Mouse (Mus musculus) hindbrain, embryonic 14.5 days (tissue): Measurements from ENCODE around the gene Hic2. TPM values are rescaled to one million over a fixed set of nuclear protein-coding genes. Genes with fewer than 3 reads are reported as not detected.

Experiments used
- ATAC-seq: fragments of 200-750 bp; cut with Nextera tagmentation; 2 replicates; pipeline ENCODE4 v1.8.0; 2017; ENCODE audit warnings: moderate number of reproducible peaks, mild to moderate bottlenecking, moderate TSS enrichment, moderate library complexity; ENCODE audit not compliant: low FRiP score
- DNase-seq: peaks from one replicate; pipeline ENCODE4 v3.0.0-alpha.2; 2015; ENCODE audit warnings: low spot score
- H3K27ac ChIP-seq: fragments of 300-500 bp; sonication (generic); 2 replicates; pipeline ENCODE4 v1.5.1; 2014; ENCODE audit warnings: mild to moderate bottlenecking, moderate library complexity
- H3K27me3 ChIP-seq: fragments of 300-500 bp; sonication (generic); 2 replicates; pipeline ENCODE4 v1.6.1; 2014; ENCODE audit warnings: mild to moderate bottlenecking, low read length, mixed read lengths; ENCODE audit not compliant: control insufficient read depth, insufficient read depth
- H3K36me3 ChIP-seq: fragments of 300-500 bp; sonication (generic); replicated peaks from 2 replicates; pipeline ENCODE4 v1.6.1; 2014; ENCODE audit not compliant: control insufficient read depth, insufficient read depth
- H3K4me1 ChIP-seq: fragments of 300-500 bp; sonication (generic); replicated peaks from 2 replicates; pipeline ENCODE4 v1.6.1; 2014; ENCODE audit warnings: antibody characterized with exemption, low read length, mixed read lengths; ENCODE audit not compliant: control insufficient read depth, insufficient read depth
- H3K4me2 ChIP-seq: fragments of 300-500 bp; sonication (generic); replicated peaks from 2 replicates; pipeline ENCODE4 v1.6.1; 2014; ENCODE audit warnings: mild to moderate bottlenecking, moderate library complexity
- H3K4me3 ChIP-seq: fragments of 300-500 bp; sonication (generic); replicated peaks from 2 replicates; pipeline ENCODE4 v1.5.1; 2014; ENCODE audit warnings: mild to moderate bottlenecking, low read length
- H3K9ac ChIP-seq: fragments of 300-500 bp; sonication (generic); 2 replicates; pipeline ENCODE4 v1.6.1; 2014
- H3K9me3 ChIP-seq: fragments of 300-500 bp; sonication (generic); 2 replicates; pipeline ENCODE4 v1.6.1; 2016; ENCODE audit warnings: low read length; ENCODE audit not compliant: control insufficient read depth
- WGBS: fragments of 180-500 bp; shearing (Covaris S2); extraction: QIAGEN DNeasy Blood & Tissue Kit; methylation state at CpG from one replicate; pipeline ENCODE4 v1.1.7; 2014; 5-methylcytosine and 5-hydroxymethylcytosine counted together
- polyA plus RNA-seq: library from polyadenylated mRNA; unstranded; fragments of >200 nt; fragmentation: Nextera tagmentation; extraction: Ambion mirVana; gene quantifications from 2 replicates; pipeline ENCODE4 v1.2.1, GENCODE M21; 2014

The Hic2 gene
- polyA plus RNA-seq = 5.1 and 5.5 TPM in 2 replicates

GRCm38 (mm10) chr16:17232794-17233701 lies at the start of gene Hic2:
Gene Hic2 (plus strand): TSS chr16:17233572.
- peak within 1 kb of the TSS; percentile 95 for H3K9ac ChIP-seq
- no peaks in the 10 kb centered on the region for H3K36me3 ChIP-seq
- peak within 1 kb of the TSS; percentile 90 for H3K4me2 ChIP-seq
- no peaks in the 10 kb centered on the region for H3K9me3 ChIP-seq
- WGBS = 1% methylated on average over 58 of the region's 59 CpGs
- peak within 1 kb of the TSS; percentile 95 for H3K27ac ChIP-seq
- ATAC-seq (peak; percentile 94), DNase-seq (peak; percentile 92)
- peaks cover 22% of the 10 kb centered on the region for H3K4me1 ChIP-seq
- H3K4me3 ChIP-seq = peak within 1 kb of the TSS; percentile 89
- no peaks in the 10 kb centered on the region for H3K27me3 ChIP-seq

GRCm38 (mm10) chr16:17185475-17185874 lies 47.9 kb upstream of the Hic2 start:
- H3K9ac ChIP-seq = no peak overlapping the region
- H3K27me3 ChIP-seq = no peaks in the 10 kb centered on the region
- H3K9me3 ChIP-seq = no peaks in the 10 kb centered on the region
- H3K27ac ChIP-seq = no peak overlapping the region
- H3K4me3 ChIP-seq = no peak overlapping the region
- H3K4me2 ChIP-seq = no peak overlapping the region
- ATAC-seq = no peak
- no peaks in the 10 kb centered on the region for H3K4me1 ChIP-seq
- DNase-seq = no peak
- H3K36me3 ChIP-seq = peaks cover 15% of the 10 kb centered on the region; the same call in 1 of the 2 replicates

DNA sequence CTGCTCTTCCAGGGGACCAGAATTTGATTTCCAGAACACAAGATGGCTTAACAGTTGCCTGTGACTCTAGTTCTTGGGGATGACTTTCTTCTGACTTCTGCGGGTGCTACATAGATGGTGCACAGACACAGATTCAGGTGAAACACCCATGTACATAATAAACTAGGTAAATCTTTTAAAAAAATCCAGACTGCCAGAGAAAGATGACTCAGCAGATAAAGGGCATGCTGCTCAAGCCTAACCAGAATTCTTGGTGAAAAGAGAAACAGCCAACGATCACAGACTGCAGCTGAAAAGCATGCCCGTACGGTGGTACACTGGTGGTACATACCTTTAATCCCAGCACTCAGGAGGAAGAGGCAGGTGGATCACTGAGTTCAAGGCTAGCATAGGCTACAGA lies 39.5 kb upstream of the Hic2 start:
- H3K4me2 ChIP-seq = no peak overlapping the region
- no peaks in the 10 kb centered on the region for H3K36me3 ChIP-seq
- H3K27ac ChIP-seq = no peak overlapping the region
- no peak overlapping the region for H3K9ac ChIP-seq
- no peak overlapping the region for H3K4me3 ChIP-seq
- H3K4me1 ChIP-seq = no peaks in the 10 kb centered on the region
- no peak for ATAC-seq
- H3K9me3 ChIP-seq = no peaks in the 10 kb centered on the region
- DNase-seq = no peak
- 93% methylated on average over 4 of the region's 4 CpGs for WGBS
- no peaks in the 10 kb centered on the region for H3K27me3 ChIP-seq

DNA sequence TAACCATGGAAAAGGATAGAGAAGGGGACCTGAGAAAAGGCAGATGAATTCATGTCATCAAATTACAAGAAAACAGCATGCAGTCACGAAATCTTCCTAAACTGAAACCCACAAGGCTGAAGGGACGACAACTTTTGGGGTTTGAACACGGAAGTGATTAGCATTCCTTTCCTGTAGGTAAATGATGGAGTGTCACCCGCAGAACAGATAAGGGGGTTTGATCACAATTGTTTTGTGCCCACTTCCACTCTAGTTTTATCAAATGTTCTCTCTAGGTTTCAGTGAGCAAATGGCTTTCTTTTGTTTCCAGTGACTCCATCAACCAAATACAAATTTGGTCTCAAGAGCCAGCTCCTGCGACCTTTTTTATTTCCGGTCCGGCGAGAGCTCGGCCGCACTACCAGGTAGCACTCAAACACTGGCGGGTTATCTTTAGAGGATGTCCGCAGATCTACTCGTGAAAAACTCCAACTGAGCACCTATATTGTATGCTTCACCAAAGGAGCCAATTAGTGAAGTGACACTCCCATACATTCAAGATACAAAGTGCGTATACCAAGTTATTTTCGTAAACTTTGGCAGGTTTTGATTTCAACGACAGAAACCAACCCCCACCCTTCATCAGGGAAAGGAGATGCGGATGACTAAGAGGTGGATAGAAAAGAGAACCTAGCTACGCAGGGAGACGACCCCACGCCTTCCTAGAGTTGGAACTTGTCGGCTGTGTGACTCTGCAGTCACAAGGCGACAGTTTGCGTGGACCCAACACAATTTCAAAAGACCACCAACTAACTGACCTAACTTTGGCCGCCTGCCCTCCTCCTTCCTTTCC lies 33.0 kb upstream of the Hic2 start:
- peak overlapping the region; percentile 73; the same call in 1 of the 2 replicates for H3K27ac ChIP-seq
- H3K4me1 ChIP-seq = peaks cover 14% of the 10 kb centered on the region
- no peaks in the 10 kb centered on the region for H3K27me3 ChIP-seq
- peak overlapping the region; percentile 89 for H3K4me2 ChIP-seq
- H3K9me3 ChIP-seq = no peaks in the 10 kb centered on the region
- peak; percentile 16; the same call in 1 of the 2 replicates for ATAC-seq
- peak overlapping the region; percentile 99 for H3K4me3 ChIP-seq
- 10% methylated on average over 24 of the region's 24 CpGs for WGBS
- no peaks in the 10 kb centered on the region for H3K36me3 ChIP-seq
- H3K9ac ChIP-seq = peak overlapping the region; percentile 98
- DNase-seq = no peak

DNA sequence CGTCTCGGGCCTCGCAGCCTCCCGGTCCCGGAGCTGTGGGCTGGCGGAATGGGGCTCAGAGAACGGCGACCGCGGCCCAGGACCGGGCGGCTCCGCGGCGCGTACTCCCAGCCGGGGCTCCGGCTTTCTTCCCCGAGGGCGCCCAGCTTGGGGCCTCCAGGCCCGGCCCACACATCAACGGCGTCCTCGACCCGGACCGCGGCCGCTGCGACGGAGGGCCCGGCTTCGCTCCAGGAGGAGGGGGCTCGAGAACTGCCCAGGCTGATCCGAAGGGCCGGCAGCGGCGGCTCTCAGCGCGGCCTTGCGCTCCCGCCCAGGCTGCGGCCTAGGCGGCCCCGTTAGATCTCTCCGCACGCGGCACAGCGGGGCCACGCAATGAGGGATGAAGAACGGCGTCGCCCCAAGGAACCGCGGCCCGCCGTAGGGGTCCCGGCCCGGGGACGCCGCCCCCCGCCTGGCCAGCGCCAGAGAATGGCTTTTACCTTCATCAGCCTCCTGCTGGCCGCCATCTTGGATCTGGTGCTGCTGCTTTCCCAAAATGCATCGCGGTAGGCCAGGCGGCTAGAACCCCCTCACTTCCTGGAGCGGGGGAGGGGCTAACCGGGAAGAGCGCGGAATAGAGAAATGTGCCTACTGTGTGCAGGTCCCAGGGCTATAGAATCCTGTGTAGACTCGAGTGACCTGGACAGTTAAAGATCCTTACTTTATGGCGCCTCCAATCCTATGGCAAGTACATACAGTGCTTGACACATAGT lies 32.2 kb upstream of the Hic2 start:
- WGBS = under 1% methylated on average over 70 of the region's 72 CpGs
- ATAC-seq (peak; percentile 91), DNase-seq (peak; percentile 82)
- H3K9me3 ChIP-seq = no peaks in the 10 kb centered on the region
- peaks cover 14% of the 10 kb centered on the region for H3K4me1 ChIP-seq
- peak overlapping the region; percentile 99 for H3K4me3 ChIP-seq
- H3K27me3 ChIP-seq = no peaks in the 10 kb centered on the region
- peak overlapping the region; percentile 98 for H3K9ac ChIP-seq
- H3K36me3 ChIP-seq = no peaks in the 10 kb centered on the region
- peak overlapping the region; percentile 73; the same call in 1 of the 2 replicates for H3K27ac ChIP-seq
- peak overlapping the region; percentile 89 for H3K4me2 ChIP-seq

GRCm38 (mm10) chr16:17201977-17202376 lies 31.4 kb upstream of the Hic2 start:
- WGBS = 56% methylated on average over 2 of the region's 2 CpGs
- peaks cover 14% of the 10 kb centered on the region for H3K4me1 ChIP-seq
- ATAC-seq = no peak

GRCm38 (mm10) chr16:17202549-17202948 lies 30.8 kb upstream of the Hic2 start, which contains the start of gene Ube2l3:
Gene Ube2l3 (minus strand): TSS chr16:17202649.
- Histone ChIP-seq H3K4me1 (peaks cover 14% of the 10 kb centered on the region), H3K36me3 (no peaks in the 10 kb centered on the region), H3K9ac (peak within 1 kb of the TSS; percentile 98), H3K9me3 (no peaks in the 10 kb centered on the region), H3K27ac (0 out of 2 replicates have a peak within 1 kb of the TSS, but pooled peaks have one; percentile 3), H3K27me3 (0 out of 2 replicates have a peak, but pooled peaks cover 4% of the 10 kb centered on the region), H3K4me2 (peak within 1 kb of the TSS; percentile 89), H3K4me3 (peak within 1 kb of the TSS; percentile 99)
- DNase-seq (no peak), ATAC-seq (no peak)
- 83% methylated on average over 1 of the region's 1 CpGs for WGBS

More at GRCm38 (mm10) chr16:17201977-17202376, 31.4 kb upstream of the Hic2 start:
- no peaks in the 10 kb centered on the region for H3K36me3 ChIP-seq
- H3K9me3 ChIP-seq = no peaks in the 10 kb centered on the region
- no peak overlapping the region; the same call in 1 of the 2 replicates for H3K9ac ChIP-seq
- 0 out of 2 replicates have a peak overlapping the region, but pooled peaks have one; percentile 3 for H3K27ac ChIP-seq
- DNase-seq = peak; percentile 30
- H3K27me3 ChIP-seq = 0 out of 2 replicates have a peak, but pooled peaks cover 4% of the 10 kb centered on the region
- H3K4me2 ChIP-seq = peak overlapping the region; percentile 89; the same call in 1 of the 2 replicates
- H3K4me3 ChIP-seq = no peak overlapping the region; the same call in 1 of the 2 replicates

GRCm38 (mm10) chr16:17204990-17205389 lies 28.4 kb upstream of the Hic2 start:
- no peak overlapping the region for H3K4me2 ChIP-seq
- H3K4me3 ChIP-seq = no peak overlapping the region
- no peaks in the 10 kb centered on the region for H3K36me3 ChIP-seq
- 0 out of 2 replicates have a peak, but pooled peaks cover 4% of the 10 kb centered on the region for H3K27me3 ChIP-seq
- no peaks in the 10 kb centered on the region for H3K9me3 ChIP-seq
- H3K27ac ChIP-seq = no peak overlapping the region
- H3K4me1 ChIP-seq = peaks cover 15% of the 10 kb centered on the region
- H3K9ac ChIP-seq = no peak overlapping the region
- ATAC-seq (no peak), DNase-seq (no peak)
- 7% methylated on average over 6 of the region's 6 CpGs for WGBS
